27 mouse cellular contexts compared by ENCODE assay signal in genomic region chrX:168975444-168975843, GRCm38 (mm10).
A peak's percentile ranks its signal among the peaks of the same experiment; 100 is the strongest.
DNase-seq lines count a peak whose midpoint lies in the region; ATAC-seq and TF ChIP-seq lines count a peak whose summit lies in the region.
"Had no signal": no experiment of that assay in that cellular context is flagged by ENCODE, and none has a peak within 500 bp of the region (broad histone marks: within the 10 kb centered on the region; RNA-seq: fewer than 3 reads in every experiment).

No protein-coding gene starts in this region.

- no peak for TF ChIP-seq CTCF in forebrain, postnatal 0 days (IDR thresholded peaks at IDR 0.05; ENCODE audit: low read depth)
- no peak for TF ChIP-seq CTCF in left cerebral cortex, adult 2 months (IDR thresholded peaks at IDR 0.05)

- no peak for ATAC-seq in forebrain, postnatal 0 days
- ATAC-seq in forebrain, embryonic 11.5 days (replicated peaks; ENCODE audit: low FRiP score): no peak
- ATAC-seq: hindbrain, embryonic 16.5 days; intestine, embryonic 15.5 days; Patski had no signal

- intact Hi-C loops in left cerebral cortex, adult 2 months (cut with DNase I): no loop called here

- no peak overlapping the region for H3K9ac ChIP-seq in forebrain, postnatal 0 days
- no peak overlapping the region for H3K9ac ChIP-seq in forebrain, embryonic 11.5 days (ENCODE audit: low read length)
- H3K9ac ChIP-seq: embryonic facial prominence, embryonic 12.5 days; forebrain, embryonic 12.5 days; heart, embryonic 15.5 days; intestine, embryonic 15.5 days; limb, embryonic 12.5 days; liver, embryonic 15.5 days; lung, embryonic 14.5 days had no signal

- DNase-seq in forebrain, postnatal 0 days: peak; percentile 5
- no peak for DNase-seq in forebrain, embryonic 11.5 days (ENCODE audit: low spot score)
- peak; percentile 7 to 19 for DNase-seq in left cerebral cortex, adult 2 months (ENCODE audit: extremely low spot score in 1 of 2, low spot score in 2 of 2)
- DNase-seq in left cerebral cortex, adult 11 months (ENCODE audit: low spot score): no peak
- DNase-seq in brain, adult 2 months (ENCODE audit: low read depth, low spot score): peak; percentile 63
- DNase-seq in telencephalon, adult 2 months (ENCODE audit: low read depth, low spot score): peak; percentile 40
- no peak for DNase-seq in heart, embryonic 10.5 days (ENCODE audit: low spot score)
- DNase-seq: adrenal gland, postnatal 10 days; cerebellum, adult 11 months; cerebellum, adult 9-10 months; cerebellum, postnatal 36 days; gastrocnemius, postnatal 14 days; kidney, adult 8-10 months; kidney, postnatal 10 days; lung, embryonic 14.5 days; lung, postnatal 14 days; midbrain, embryonic 14.5 days had no signal

- H3K27ac ChIP-seq in forebrain, postnatal 0 days (ENCODE audit: low read depth, low read length): no peak overlapping the region
- H3K27ac ChIP-seq in forebrain, embryonic 11.5 days (ENCODE audit: low read depth, low read length): no peak overlapping the region
- H3K27ac ChIP-seq in left cerebral cortex, adult 2 months: no peak overlapping the region
- H3K27ac ChIP-seq in heart, embryonic 10.5 days: no peak overlapping the region
- H3K27ac ChIP-seq: embryonic facial prominence, embryonic 12.5 days; forebrain, embryonic 12.5 days; heart, embryonic 15.5 days; intestine, embryonic 15.5 days; limb, embryonic 12.5 days; liver, embryonic 15.5 days had no signal

- H3K36me3 ChIP-seq in forebrain, postnatal 0 days (ENCODE audit: insufficient read depth): no peaks in the 10 kb centered on the region
- no peaks in the 10 kb centered on the region for H3K36me3 ChIP-seq in forebrain, embryonic 11.5 days (ENCODE audit: control insufficient read depth, insufficient read depth, low read length)
- H3K36me3 ChIP-seq in heart, embryonic 10.5 days: no peaks in the 10 kb centered on the region
- H3K36me3 ChIP-seq: embryonic facial prominence, embryonic 12.5 days; forebrain, embryonic 12.5 days; G1E; heart, embryonic 15.5 days; intestine, embryonic 15.5 days; limb, embryonic 12.5 days; liver, embryonic 15.5 days had no signal

- H3K4me2 ChIP-seq in forebrain, postnatal 0 days (ENCODE audit: low read depth): no peak overlapping the region
- H3K4me2 ChIP-seq in forebrain, embryonic 11.5 days (ENCODE audit: low read depth, low read length, severe bottlenecking): no peak overlapping the region
- H3K4me2 ChIP-seq: embryonic facial prominence, embryonic 12.5 days; forebrain, embryonic 12.5 days; heart, embryonic 15.5 days; intestine, embryonic 15.5 days; limb, embryonic 12.5 days; liver, embryonic 15.5 days; lung, embryonic 14.5 days had no signal

- no peak overlapping the region for H3K4me3 ChIP-seq in forebrain, postnatal 0 days (ENCODE audit: low read depth, low read length)
- no peak overlapping the region for H3K4me3 ChIP-seq in forebrain, embryonic 11.5 days (ENCODE audit: low read depth, low read length)
- no peak overlapping the region for H3K4me3 ChIP-seq in left cerebral cortex, adult 2 months
- H3K4me3 ChIP-seq in heart, embryonic 10.5 days: no peak overlapping the region
- H3K4me3 ChIP-seq: embryonic facial prominence, embryonic 12.5 days; erythroblast, embryonic 14.5 days; forebrain, embryonic 12.5 days; heart, embryonic 15.5 days; intestine, embryonic 15.5 days; limb, embryonic 12.5 days; liver, embryonic 15.5 days had no signal

- H3K4me1 ChIP-seq in forebrain, postnatal 0 days (ENCODE audit: insufficient read depth): no peaks in the 10 kb centered on the region
- H3K4me1 ChIP-seq in forebrain, embryonic 11.5 days (replicated peaks; ENCODE audit: control insufficient read depth, insufficient read depth, low read length): no peaks in the 10 kb centered on the region
- no peaks in the 10 kb centered on the region; the same call in 1 of the 2 replicates for H3K4me1 ChIP-seq in heart, embryonic 10.5 days
- H3K4me1 ChIP-seq: embryonic facial prominence, embryonic 12.5 days; forebrain, embryonic 12.5 days; intestine, embryonic 15.5 days; limb, embryonic 12.5 days; liver, embryonic 15.5 days had no signal

- WGBS in forebrain, postnatal 0 days: 60% methylated on average over 1 of the region's 1 CpGs
- 66% methylated on average over 1 of the region's 1 CpGs for WGBS in forebrain, embryonic 11.5 days
- 64% methylated on average over 1 of the region's 1 CpGs for WGBS in heart, embryonic 10.5 days

- no peaks in the 10 kb centered on the region for H3K27me3 ChIP-seq in forebrain, postnatal 0 days (ENCODE audit: insufficient read depth, low read length)
- H3K27me3 ChIP-seq in forebrain, embryonic 11.5 days (ENCODE audit: control insufficient read depth, insufficient read depth, low read length): peaks cover 5% of the 10 kb centered on the region; the same call in 1 of the 2 replicates
- no peaks in the 10 kb centered on the region for H3K27me3 ChIP-seq in heart, embryonic 10.5 days (ENCODE audit: insufficient read depth, poor library complexity, severe bottlenecking)
- H3K27me3 ChIP-seq: heart, embryonic 15.5 days; intestine, embryonic 15.5 days; liver, embryonic 15.5 days had no signal

- H3K9me3 ChIP-seq in forebrain, postnatal 0 days (ENCODE audit: low read length): no peaks in the 10 kb centered on the region
- H3K9me3 ChIP-seq in forebrain, embryonic 11.5 days (ENCODE audit: control insufficient read depth, low read length): no peaks in the 10 kb centered on the region
- H3K9me3 ChIP-seq in heart, embryonic 10.5 days: no peaks in the 10 kb centered on the region
- H3K9me3 ChIP-seq: embryonic facial prominence, embryonic 12.5 days; forebrain, embryonic 12.5 days; G1E; heart, embryonic 15.5 days; intestine, embryonic 15.5 days; limb, embryonic 12.5 days; liver, embryonic 15.5 days had no signal

Comparison
In these comparisons a context has a peak if more than half of its experiments do, and no peak if none do; other contexts are left out.
1. DNase-seq: peak in forebrain, postnatal 0 days (single experiment), left cerebral cortex, adult 2 months (2 of 2), brain, adult 2 months (single experiment) and telencephalon, adult 2 months (single experiment); none in forebrain, embryonic 11.5 days (single experiment), left cerebral cortex, adult 11 months (single experiment) and heart, embryonic 10.5 days (single experiment).